Mouse (Mus musculus): ENCODE results near the gene Slc27a2. TPM values are rescaled to one million over a fixed set of nuclear protein-coding genes. Genes with fewer than 3 reads are reported as not detected.

Slc27a2 gene
- total and polyA plus RNA-seq, 3 experiments, result 0.27 TPM; not detected in 2

DNA sequence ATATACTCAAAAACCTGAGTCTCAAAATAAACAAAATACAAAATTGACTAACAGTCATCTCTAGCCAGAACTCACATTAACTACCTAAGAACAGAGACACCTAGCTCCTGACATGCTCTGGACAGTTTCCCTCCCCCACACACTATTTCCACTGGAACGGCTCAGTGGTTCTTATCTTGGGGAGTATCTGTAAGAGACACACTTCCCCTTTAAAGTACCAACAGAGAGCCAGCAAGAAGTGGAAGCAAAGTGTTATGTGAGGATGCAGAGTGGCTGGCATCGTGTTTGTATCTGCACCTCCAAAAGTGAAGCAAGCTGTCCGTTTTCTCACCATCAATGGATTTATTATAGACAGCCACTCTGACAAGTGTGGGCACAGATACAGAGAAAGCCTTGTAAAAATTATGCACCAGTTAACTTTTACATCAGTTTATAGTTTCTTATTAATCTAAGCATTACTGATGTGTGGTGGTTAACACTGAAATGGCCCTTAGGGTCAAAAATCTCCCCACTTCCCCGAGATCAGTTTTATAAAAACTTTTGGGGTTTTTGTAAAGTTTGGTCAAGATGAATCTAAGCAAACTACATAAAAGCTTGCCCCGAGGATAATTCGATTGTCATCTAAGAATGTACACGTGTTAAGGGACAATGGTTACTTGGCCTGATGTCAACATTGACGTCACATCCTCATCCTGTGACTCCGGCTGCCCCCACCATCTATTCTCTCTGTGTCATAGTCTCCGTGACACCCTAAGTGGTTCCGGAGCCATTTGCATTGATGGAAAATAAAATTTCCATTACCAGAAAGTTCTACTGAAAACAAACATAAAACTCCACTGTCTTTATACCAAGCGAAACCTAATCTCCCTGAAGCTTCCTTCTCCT, 84.0 kb downstream of the Slc27a2 start:
- DNase-seq (ENCODE audit: low spot score) (peak; percentile 47), ATAC-seq (ENCODE audit: extremely low read depth, insufficient number of reproducible peaks, low FRiP score, poor library complexity, severe bottlenecking) (peak; percentile 90)
- H3K4me3 ChIP-seq (ENCODE audit: low read depth, low read length), result peak overlapping the region; percentile 33; the same call in 1 of the 2 replicates
- H3K36me3 ChIP-seq (replicated peaks), result peaks cover 61% of the 10 kb centered on the region
- peaks cover 4% of the 10 kb centered on the region; the same call in 1 of the 2 replicates for H3K9me3 ChIP-seq (replicated peaks)
- no peaks in the 10 kb centered on the region for H3K27me3 ChIP-seq (ENCODE audit: insufficient read depth, low read length)
- peaks cover 21% of the 10 kb centered on the region for H3K4me1 ChIP-seq (ENCODE audit: insufficient read depth, low read depth, low read length)
- TF ChIP-seq GATA1 (IDR thresholded peaks at IDR 0.05; ENCODE audit: borderline replicate concordance, low read length) (no peak), GATA2 (IDR thresholded peaks at IDR 0.05; ENCODE audit: borderline replicate concordance, low read depth, low read length) (no peak), CTCF (IDR thresholded peaks at IDR 0.05; ENCODE audit: low read depth, low read length) (no peak), POLR2AphosphoS5 (IDR thresholded peaks at IDR 0.05; ENCODE audit: insufficient replicate concordance, low read depth, low read length) (no peak), TAL1 (conservative IDR thresholded peaks at IDR 0.05; ENCODE audit: low read depth, low read length) (no peak)

Other genes with a start within 250 kb of the Slc27a2 start
- gene Atp8b4, start 51.7 kb upstream of the Slc27a2 start, total RNA-seq (2014; fragmentation: Nextera tagmentation), result not detected in 2 replicates
- gene Atp8b4, start 51.7 kb upstream of the Slc27a2 start, total RNA-seq (2017), result under 0.01 and 0.06 TPM in 2 replicates
- 0.01 and 0.02 TPM in 2 replicates for gene Atp8b4, start 51.7 kb upstream of the Slc27a2 start, polyA plus RNA-seq (2012)
- gene Hdc, start 66.9 kb downstream of the Slc27a2 start, total RNA-seq (2014; fragmentation: Nextera tagmentation), result 17.9 and 21.5 TPM in 2 replicates
- 42.0 and 49.8 TPM in 2 replicates for gene Hdc, start 66.9 kb downstream of the Slc27a2 start, total RNA-seq (2017)
- gene Hdc, start 66.9 kb downstream of the Slc27a2 start, polyA plus RNA-seq (2012), result 2.1 and 2.6 TPM in 2 replicates
- gene Gabpb1, start 123.9 kb downstream of the Slc27a2 start, total RNA-seq (2014; fragmentation: Nextera tagmentation), result 71.9 and 73.8 TPM in 2 replicates
- 22.3 and 26.2 TPM in 2 replicates for gene Gabpb1, start 123.9 kb downstream of the Slc27a2 start, total RNA-seq (2017)
- 3.9 and 4.6 TPM in 2 replicates for gene Gabpb1, start 123.9 kb downstream of the Slc27a2 start, polyA plus RNA-seq (2012)
- 72.1 and 81.5 TPM in 2 replicates for gene Usp8, start 154.9 kb downstream of the Slc27a2 start, total RNA-seq (2014; fragmentation: Nextera tagmentation)
- 40.5 and 52.2 TPM in 2 replicates for gene Usp8, start 154.9 kb downstream of the Slc27a2 start, total RNA-seq (2017)
- gene Usp8, start 154.9 kb downstream of the Slc27a2 start, polyA plus RNA-seq (2012), result 15.5 and 19.4 TPM in 2 replicates
- gene Usp50, start 231.1 kb downstream of the Slc27a2 start, total RNA-seq (2014; fragmentation: Nextera tagmentation), result not detected in 2 replicates
- 0.55 and 0.64 TPM in 2 replicates for gene Usp50, start 231.1 kb downstream of the Slc27a2 start, total RNA-seq (2017)
- 0.07 TPM in 2 replicates for gene Usp50, start 231.1 kb downstream of the Slc27a2 start, polyA plus RNA-seq (2012)

All from G1E (cell line).